Mouse (Mus musculus) liver, adult 2 months (tissue): ENCODE measurements around the gene Ndufs3. TPM values are rescaled to one million over a fixed set of nuclear protein-coding genes. Genes with fewer than 3 reads are reported as not detected.

Experiments used
- DNase-seq: peaks from one replicate; pipeline ENCODE4 v3.0.0-alpha.2; 2011; ENCODE audit warnings: low read depth, low spot score; ENCODE audit errors: extremely low read depth
- H3K27ac ChIP-seq: fragments of 200-500 bp; replicated peaks from 2 replicates; pipeline ENCODE4 v1.5.1; 2012; ENCODE audit warnings: low read depth, mild to moderate bottlenecking, control low read depth, inconsistent platforms, low read length; ENCODE audit not compliant: insufficient read depth
- H3K27me3 ChIP-seq: fragments of 200-500 bp; 2 replicates; pipeline ENCODE4 v1.6.1; 2012; ENCODE audit warnings: mild to moderate bottlenecking, moderate library complexity, low read length, inconsistent platforms; ENCODE audit not compliant: control insufficient read depth, insufficient read depth
- H3K36me3 ChIP-seq: fragments of 200-500 bp; 2 replicates; pipeline ENCODE4 v1.6.1; 2012; ENCODE audit warnings: low read length, inconsistent platforms; ENCODE audit not compliant: control insufficient read depth, insufficient read depth
- H3K4me1 ChIP-seq: fragments of 200-500 bp; 2 replicates; pipeline ENCODE4 v1.6.1; 2011; ENCODE audit warnings: low read length; ENCODE audit not compliant: control insufficient read depth, insufficient read depth
- H3K4me3 ChIP-seq: fragments of 200-500 bp; 2 replicates; pipeline ENCODE4 v1.5.1; 2011; ENCODE audit warnings: low read depth, mild to moderate bottlenecking, control low read depth, low read length, moderate library complexity; ENCODE audit not compliant: insufficient read depth
- H3K79me2 ChIP-seq: fragments of 200-500 bp; 2 replicates; pipeline ENCODE4 v1.6.1; 2012; ENCODE audit warnings: inconsistent platforms, mild to moderate bottlenecking, low read length, moderate library complexity; ENCODE audit not compliant: control insufficient read depth, insufficient read depth
- H3K9ac ChIP-seq: fragments of 200-500 bp; 2 replicates; pipeline ENCODE4 v1.6.1; 2012; ENCODE audit warnings: low read depth, mild to moderate bottlenecking, control low read depth, inconsistent platforms, low read length
- CTCF ChIP-seq: fragments of 200-500 bp; IDR thresholded peaks from 2 replicates; pipeline ENCODE4 v1.5.1; 2011; ENCODE audit warnings: low read depth, low read length, control low read depth
- POLR2A ChIP-seq: fragments of 200-500 bp; IDR thresholded peaks from 2 replicates; pipeline ENCODE4 v1.6.1; 2011; ENCODE audit warnings: low read length, control low read depth; ENCODE audit not compliant: insufficient read depth; ENCODE audit errors: extremely low read depth
- WGBS: fragments of 180-500 bp; shearing (Covaris S2); methylation state at CpG from one replicate; pipeline ENCODE4 v1.1.7; 2018; 5-methylcytosine and 5-hydroxymethylcytosine counted together
- polyA plus RNA-seq: library from polyadenylated mRNA; depleted of rRNA; stranded (reverse); fragments of >200 nt; gene quantifications from 2 replicates; pipeline ENCODE4 v1.2.3, GENCODE M21; 2012
- total RNA-seq: library from RNA; depleted of rRNA; stranded (reverse); fragments of >200 nt; gene quantifications from 2 replicates; pipeline ENCODE4 v1.2.3, GENCODE M21; 2014

The Ndufs3 gene
- total and polyA plus RNA-seq, 2 experiments, result 191 to 205 TPM

GRCm38 (mm10) chr2:90887627-90888026 is 17.0 kb downstream of the Ndufs3 start:
- no peak for DNase-seq
- Histone ChIP-seq H3K79me2 (no peaks in the 10 kb centered on the region), H3K27me3 (peaks cover 8% of the 10 kb centered on the region), H3K27ac (no peak overlapping the region), H3K4me1 (no peaks in the 10 kb centered on the region), H3K4me3 (no peak overlapping the region), H3K9ac (no peak overlapping the region), H3K36me3 (no peaks in the 10 kb centered on the region)
- WGBS, result 71% methylated on average over 5 of the region's 5 CpGs
- no peak for TF ChIP-seq POLR2A

- H3K79me2 ChIP-seq, result no peaks in the 10 kb centered on the region
- no peak for DNase-seq
- H3K9ac ChIP-seq, result no peak overlapping the region
- no peak overlapping the region for H3K4me3 ChIP-seq
- no peak overlapping the region for H3K27ac ChIP-seq
- H3K4me1 ChIP-seq, result no peaks in the 10 kb centered on the region
- WGBS, result 28% methylated on average over 6 of the region's 6 CpGs
- TF ChIP-seq POLR2A, result no peak
- TF ChIP-seq CTCF, result no peak
- peaks cover 8% of the 10 kb centered on the region for H3K27me3 ChIP-seq
- no peaks in the 10 kb centered on the region for H3K36me3 ChIP-seq
Observed at GRCm38 (mm10) chr2:90886436-90886835, 18.2 kb downstream of the Ndufs3 start.

GRCm38 (mm10) chr2:90885218-90886041 is 19.2 kb downstream of the Ndufs3 start, which contains the start of gene C1qtnf4:
Gene C1qtnf4, plus strand, starts transcription at chr2:90885860.
- Histone ChIP-seq H3K79me2 (no peaks in the 10 kb centered on the region), H3K9ac (no peak within 1 kb of the TSS), H3K36me3 (no peaks in the 10 kb centered on the region), H3K27me3 (peaks cover 8% of the 10 kb centered on the region), H3K27ac (no peak within 1 kb of the TSS), H3K4me3 (no peak within 1 kb of the TSS), H3K4me1 (no peaks in the 10 kb centered on the region)
- WGBS, result 8% methylated on average over 45 of the region's 45 CpGs
- TF ChIP-seq POLR2A (no peak), CTCF (no peak)
- DNase-seq, result no peak

GRCm38 (mm10) chr2:90881824-90882223 is 22.8 kb downstream of the Ndufs3 start:
- H3K79me2 ChIP-seq, result no peaks in the 10 kb centered on the region
- H3K4me1 ChIP-seq, result no peaks in the 10 kb centered on the region
- TF ChIP-seq POLR2A (no peak), CTCF (no peak)
- no peaks in the 10 kb centered on the region for H3K36me3 ChIP-seq
- H3K9ac ChIP-seq, result no peak overlapping the region
- H3K4me3 ChIP-seq, result no peak overlapping the region
- peaks cover 5% of the 10 kb centered on the region for H3K27me3 ChIP-seq
- no peak for DNase-seq
- H3K27ac ChIP-seq, result no peak overlapping the region
- WGBS, result 84% methylated on average over 2 of the region's 2 CpGs

GRCm38 (mm10) chr2:90880144-90880785 is 24.4 kb downstream of the Ndufs3 start:
- no peak overlapping the region for H3K9ac ChIP-seq
- no peak overlapping the region for H3K4me3 ChIP-seq
- 63% methylated on average over 6 of the region's 6 CpGs for WGBS
- H3K27me3 ChIP-seq, result no peaks in the 10 kb centered on the region
- no peak for DNase-seq
- TF ChIP-seq POLR2A (no peak), CTCF (no peak)
- H3K27ac ChIP-seq, result no peak overlapping the region
- no peaks in the 10 kb centered on the region for H3K79me2 ChIP-seq
- no peaks in the 10 kb centered on the region for H3K4me1 ChIP-seq
- no peaks in the 10 kb centered on the region for H3K36me3 ChIP-seq

- Histone ChIP-seq H3K4me3 (no peak overlapping the region), H3K36me3 (no peaks in the 10 kb centered on the region), H3K4me1 (no peaks in the 10 kb centered on the region), H3K27ac (no peak overlapping the region), H3K79me2 (no peaks in the 10 kb centered on the region), H3K9ac (no peak overlapping the region), H3K27me3 (no peaks in the 10 kb centered on the region)
- no peak for TF ChIP-seq POLR2A
- TF ChIP-seq CTCF, result no peak
- DNase-seq, result no peak
Observed at GRCm38 (mm10) chr2:90879419-90879818, 25.2 kb downstream of the Ndufs3 start.
